Mouse (Mus musculus): ENCODE data around the gene Oxsr1. TPM values are rescaled to one million over a fixed set of nuclear protein-coding genes. Genes with fewer than 3 reads are reported as not detected.
"Not testable (repeated sequence)": the region's sequence is repeated elsewhere in the genome, so short reads cannot be mapped to it uniquely, and the experiment has no call there.

The Oxsr1 gene
- 10 to 100 TPM; 65.3 to 67.3 TPM for total RNA-seq (2021)
- long read RNA-seq, experiment 1, full-length matches to known transcripts, result 56 of 89 reads
- long read RNA-seq, experiment 1, partial matches to known transcripts, result 9 of 89 reads
- long read RNA-seq, experiment 1, other reads (novel, unspliced or antisense), result 24 of 89 reads
- long read RNA-seq, experiment 2, full-length matches to known transcripts, result 46 of 75 reads
- long read RNA-seq, experiment 2, partial matches to known transcripts, result 8 of 75 reads
- long read RNA-seq, experiment 2, other reads (novel, unspliced or antisense), result 21 of 75 reads

- DNase-seq (ENCODE audit: low spot score), result peak; percentile 100
Observed at GRCm38 (mm10) chr9:119322289-119323259, at the start of gene Oxsr1. Gene Oxsr1 (minus strand): TSS chr9:119322427.

- no peak for DNase-seq (ENCODE audit: low spot score)
Observed at GRCm38 (mm10) chr9:119371251-119371650, 49.0 kb upstream of the Oxsr1 start.

GRCm38 (mm10) chr9:119370770-119371169 lies 48.5 kb upstream of the Oxsr1 start:
- not testable (repeated sequence) for DNase-seq (ENCODE audit: low spot score)

DNA sequence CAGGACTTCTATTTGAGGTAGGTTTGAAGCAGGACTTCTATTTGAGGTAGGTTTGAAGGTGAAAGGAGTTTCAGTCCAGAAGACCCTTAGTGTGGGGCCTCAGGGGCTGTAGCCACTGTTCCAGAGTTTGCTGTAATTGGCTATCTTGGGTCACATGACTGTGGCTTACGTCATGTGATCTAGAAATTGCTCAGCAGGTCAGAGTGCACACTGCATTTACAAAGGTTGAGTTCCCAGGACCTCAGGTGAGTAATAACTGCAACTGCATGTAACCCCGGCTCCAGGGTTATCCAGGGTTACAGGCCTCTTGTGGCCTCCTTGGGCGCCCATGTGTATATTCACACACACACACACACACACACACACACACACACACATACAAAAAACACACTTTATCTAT lies 46.1 kb upstream of the Oxsr1 start:
- no peak for DNase-seq (ENCODE audit: low spot score)

DNA sequence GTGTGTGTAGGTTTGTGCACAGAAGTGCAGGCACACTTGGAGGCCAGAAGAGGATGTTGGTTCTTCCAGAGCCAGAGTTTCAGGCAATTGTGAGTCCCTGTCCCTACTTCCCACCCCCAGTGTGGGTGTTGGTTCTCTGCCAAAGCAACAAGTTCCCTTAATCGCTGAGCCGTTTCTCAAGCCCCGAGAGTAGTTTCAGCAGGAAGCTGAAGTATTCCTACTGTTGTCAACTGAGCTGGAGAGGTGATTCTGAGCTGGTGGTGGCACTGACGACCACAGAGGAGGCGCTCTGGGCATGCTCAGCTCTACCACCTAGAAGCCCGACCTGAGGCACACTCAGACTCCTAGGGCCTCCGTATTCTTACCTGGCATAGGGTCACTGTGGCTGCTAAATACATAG lies 43.1 kb upstream of the Oxsr1 start, which contains the start of gene Slc22a14:
Gene Slc22a14 (minus strand): TSS at position 270 of the 400 bp plus-strand sequence.
- DNase-seq (ENCODE audit: low spot score), result no peak

GRCm38 (mm10) chr9:119363229-119363628 lies 41.0 kb upstream of the Oxsr1 start:
- DNase-seq (ENCODE audit: low spot score), result no peak

DNA sequence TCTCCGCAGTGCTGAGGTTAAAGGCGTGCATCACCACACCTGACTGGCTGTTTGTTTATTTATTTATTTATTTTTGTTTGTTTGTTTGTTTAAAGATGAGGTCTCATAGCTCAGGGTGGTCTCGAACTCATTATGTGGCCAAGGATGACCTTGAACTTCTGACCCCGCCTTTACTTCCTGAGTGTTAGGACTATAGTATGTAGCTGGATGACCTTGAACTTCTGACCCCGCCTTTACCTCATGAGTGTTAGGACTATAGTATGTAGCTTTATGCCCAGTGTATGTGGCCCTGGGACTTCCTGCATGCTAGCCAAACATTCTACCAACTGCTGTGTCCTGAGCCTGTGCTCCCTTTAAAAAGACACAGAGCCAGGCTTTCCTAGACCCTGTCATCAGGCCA lies 39.2 kb upstream of the Oxsr1 start:
- no peak for DNase-seq (ENCODE audit: low spot score)

DNA sequence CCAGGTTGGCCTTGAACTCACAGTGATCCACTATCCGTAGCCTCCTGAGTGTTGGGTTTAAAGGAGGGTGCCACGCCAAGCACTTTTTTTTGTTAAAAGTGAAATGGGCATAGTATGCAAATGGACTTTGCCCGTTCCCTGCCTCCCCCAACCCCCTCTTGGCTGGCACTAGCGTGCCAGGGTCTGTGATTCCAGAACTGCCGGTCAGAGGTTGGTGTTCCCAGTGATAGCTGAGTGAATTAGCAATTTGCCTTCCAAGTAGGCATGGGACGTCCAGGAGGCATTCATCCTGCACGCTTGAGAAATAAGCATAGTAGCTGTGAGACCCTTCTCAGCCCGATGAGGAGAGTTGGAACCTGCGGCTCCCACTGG lies 35.8 kb upstream of the Oxsr1 start:
- DNase-seq (ENCODE audit: low spot score), result no peak

- DNase-seq (ENCODE audit: low spot score), result peak; percentile 92
Observed at GRCm38 (mm10) chr9:119357331-119358057, 35.3 kb upstream of the Oxsr1 start, which contains the start of gene Xylb. Gene Xylb (plus strand): TSS chr9:119357381.

- DNase-seq (ENCODE audit: low spot score), result no peak
Observed at GRCm38 (mm10) chr9:119355943-119356342, 33.7 kb upstream of the Oxsr1 start.

- no peak for DNase-seq (ENCODE audit: low spot score)
Observed at GRCm38 (mm10) chr9:119353926-119354325, 31.7 kb upstream of the Oxsr1 start.

DNA sequence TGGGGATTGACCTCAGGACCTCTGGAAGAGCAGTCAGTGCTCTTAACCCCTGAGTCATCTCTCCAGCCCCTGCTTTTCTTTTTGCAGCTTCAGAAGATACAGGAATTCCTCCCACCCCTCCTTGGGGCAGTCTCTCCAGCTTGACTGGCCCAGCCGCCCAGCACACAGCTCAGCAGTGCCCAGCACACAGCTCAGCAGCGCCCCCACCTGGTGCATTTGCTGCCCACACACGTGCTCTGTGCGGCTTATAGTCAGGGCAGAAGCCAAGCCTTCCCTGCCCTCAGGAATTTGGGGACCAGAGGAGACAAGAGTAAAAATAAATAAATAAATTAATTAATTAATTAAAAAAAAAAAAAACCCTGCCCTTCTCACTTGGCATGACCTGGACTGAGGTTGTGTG lies 29.8 kb upstream of the Oxsr1 start:
- DNase-seq (ENCODE audit: low spot score), result peak; percentile 78

- no peak for DNase-seq (ENCODE audit: low spot score)
Observed at GRCm38 (mm10) chr9:119350947-119351705, 28.9 kb upstream of the Oxsr1 start.

GRCm38 (mm10) chr9:119350531-119350930 lies 28.3 kb upstream of the Oxsr1 start:
- DNase-seq (ENCODE audit: low spot score), result no peak

GRCm38 (mm10) chr9:119346376-119346775 lies 24.1 kb upstream of the Oxsr1 start:
- no peak for DNase-seq (ENCODE audit: low spot score)

DNA sequence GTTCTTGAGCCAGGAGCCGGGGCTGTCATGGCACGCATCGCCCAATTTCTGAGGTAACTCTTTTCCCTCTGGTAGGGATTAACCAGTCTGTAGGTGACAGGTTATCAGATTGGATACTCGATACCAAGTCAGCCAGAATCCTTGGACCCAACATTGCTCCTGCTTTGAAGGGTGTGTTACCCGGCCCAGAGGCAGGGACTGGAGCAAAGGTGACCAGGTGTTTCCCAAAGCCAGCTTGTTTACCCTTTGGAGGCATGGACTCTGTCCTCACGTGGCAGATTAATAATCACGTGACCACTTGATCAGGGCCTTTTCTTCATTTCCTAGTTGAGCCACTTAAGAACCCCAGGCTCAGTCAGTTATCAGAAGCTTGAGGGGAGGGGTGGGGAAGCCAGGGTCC lies 20.5 kb upstream of the Oxsr1 start:
- no peak for DNase-seq (ENCODE audit: low spot score)

DNA sequence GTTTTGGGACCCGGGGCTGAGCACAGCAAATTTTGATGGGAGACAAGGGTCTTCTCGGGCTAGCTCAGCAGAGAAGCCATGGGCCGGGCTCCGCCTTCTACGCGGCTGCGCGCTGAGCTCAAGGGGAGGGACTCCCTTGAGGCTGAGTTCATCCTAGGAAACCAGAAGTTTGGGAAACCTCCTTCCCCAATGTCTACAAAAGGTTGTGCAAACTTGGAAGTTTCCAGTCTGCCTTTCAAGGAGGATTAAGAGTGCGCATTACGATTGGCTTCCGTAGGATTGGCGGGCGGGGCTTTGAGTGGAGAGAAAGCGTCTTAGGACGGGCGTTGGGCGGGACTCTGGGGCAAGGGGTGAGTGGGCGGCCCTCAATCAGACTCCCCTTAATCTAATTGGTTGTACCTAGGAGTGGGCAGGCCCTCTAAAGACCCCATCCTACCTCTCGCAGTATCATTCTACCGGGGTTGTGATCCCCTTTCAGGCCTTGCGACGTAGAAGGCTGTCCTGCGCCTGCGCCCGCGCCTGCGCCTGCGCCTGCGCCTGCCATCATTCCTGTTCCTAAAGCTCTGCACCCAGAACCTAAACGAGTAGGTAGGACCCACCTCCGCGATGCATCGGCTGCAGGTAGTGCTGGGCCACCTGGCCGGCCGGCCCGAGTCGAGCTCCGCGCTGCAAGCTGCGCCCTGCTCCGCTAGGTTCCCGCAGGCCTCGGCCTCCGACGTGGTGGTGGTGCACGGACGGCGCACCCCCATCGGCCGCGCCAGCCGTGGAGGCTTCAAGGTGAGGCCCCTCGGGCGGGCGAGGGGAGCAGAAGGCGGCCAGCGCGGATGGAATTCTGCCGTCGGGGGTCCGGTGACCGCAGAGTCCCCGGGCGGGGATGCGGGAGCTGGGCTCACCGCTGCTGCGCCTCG lies 18.9 kb upstream of the Oxsr1 start, which contains the start of gene Myd88:
Gene Myd88 (minus strand): TSS at position 503 of the 908 bp plus-strand sequence.
- peak; percentile 97 for DNase-seq (ENCODE audit: low spot score)

DNA sequence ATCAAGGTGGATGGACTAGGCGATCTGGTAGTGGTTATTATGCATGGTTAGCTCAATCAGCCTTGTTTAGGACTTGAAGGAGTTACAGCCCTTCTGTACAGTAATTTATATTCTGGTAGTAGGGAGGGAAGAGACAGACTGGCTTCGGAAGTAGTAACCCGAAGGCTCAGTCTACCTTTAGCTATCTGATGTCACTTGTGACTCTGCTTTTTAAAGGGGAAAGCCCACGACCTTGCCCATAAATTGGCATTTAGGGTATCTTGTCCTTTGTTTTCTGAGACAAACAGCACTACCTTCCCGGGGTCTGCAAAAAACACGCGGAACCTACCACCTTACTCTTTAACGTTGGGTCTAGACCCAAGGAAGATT lies 18.0 kb upstream of the Oxsr1 start:
- DNase-seq (ENCODE audit: low spot score), result no peak

- peak; percentile 67 for DNase-seq (ENCODE audit: low spot score)
Observed at GRCm38 (mm10) chr9:119339558-119340211, 17.5 kb upstream of the Oxsr1 start, which contains the start of gene Acaa1a. Gene Acaa1a (plus strand): TSS chr9:119339676.
